Mouse (Mus musculus) kidney, postnatal 0 days (tissue): ENCODE measurements around the gene Vmn2r66. TPM values are rescaled to one million over a fixed set of nuclear protein-coding genes. Genes with fewer than 3 reads are reported as not detected.

Source experiments
- ATAC-seq: fragments of 200-750 bp; cut with Nextera tagmentation; replicated peaks from 2 replicates; pipeline ENCODE4 v1.8.0; 2017; ENCODE audit warnings: low read depth, moderate number of reproducible peaks, moderate TSS enrichment, moderate library complexity; ENCODE audit not compliant: low FRiP score
- DNase-seq: peaks from one replicate; pipeline ENCODE4 v3.0.0-alpha.2; 2016; ENCODE audit warnings: low spot score
- H3K27ac ChIP-seq: fragments of 300-500 bp; sonication (generic); 2 replicates; pipeline ENCODE4 v1.5.1; 2014; ENCODE audit warnings: mild to moderate bottlenecking
- H3K27me3 ChIP-seq: fragments of 300-500 bp; sonication (generic); 2 replicates; pipeline ENCODE4 v1.6.1; 2014; ENCODE audit warnings: low read length, mixed read lengths; ENCODE audit not compliant: insufficient read depth
- H3K36me3 ChIP-seq: fragments of 300-500 bp; sonication (generic); 2 replicates; pipeline ENCODE4 v1.6.1; 2014; ENCODE audit warnings: low read length, mixed read lengths; ENCODE audit not compliant: insufficient read depth
- H3K4me1 ChIP-seq: fragments of 300-500 bp; sonication (generic); replicated peaks from 2 replicates; pipeline ENCODE4 v1.6.1; 2014; ENCODE audit warnings: antibody characterized with exemption, low read length, mixed read lengths; ENCODE audit not compliant: insufficient read depth
- H3K4me2 ChIP-seq: fragments of 300-500 bp; sonication (generic); 2 replicates; pipeline ENCODE4 v1.6.1; 2014; ENCODE audit warnings: mild to moderate bottlenecking, low read length, moderate library complexity, mixed read lengths
- H3K4me3 ChIP-seq: fragments of 300-500 bp; sonication (generic); replicated peaks from 2 replicates; pipeline ENCODE4 v1.5.1; 2014; ENCODE audit warnings: low read depth, low read length
- H3K9ac ChIP-seq: fragments of 300-500 bp; sonication (generic); 2 replicates; pipeline ENCODE4 v1.6.1; 2014; ENCODE audit warnings: low read depth, low read length
- H3K9me3 ChIP-seq: fragments of 300-500 bp; sonication (generic); replicated peaks from 2 replicates; pipeline ENCODE4 v1.6.1; 2016; ENCODE audit warnings: low read length, inconsistent platforms, mixed read lengths
- CTCF ChIP-seq: IDR thresholded peaks from 2 replicates; pipeline ENCODE4 v1.5.1; 2016; ENCODE audit warnings: antibody characterized with exemption, low read depth, mild to moderate bottlenecking, moderate library complexity
- WGBS: fragments of 180-500 bp; shearing (Covaris S2); extraction: QIAGEN DNeasy Blood & Tissue Kit; methylation state at CpG from one replicate; pipeline ENCODE4 v1.1.7; 2014; 5-methylcytosine and 5-hydroxymethylcytosine counted together
- polyA plus RNA-seq: library from polyadenylated mRNA; unstranded; fragments of >200 nt; fragmentation: Nextera tagmentation; extraction: Ambion mirVana; gene quantifications from 2 replicates; pipeline ENCODE4 v1.2.1, GENCODE M21; 2015

The Vmn2r66 gene
- not detected in 2 replicates for polyA plus RNA-seq

- Histone ChIP-seq H3K4me3 (no peak within 1 kb of the TSS), H3K9ac (no peak within 1 kb of the TSS), H3K27ac (no peak within 1 kb of the TSS), H3K9me3 (no peaks in the 10 kb centered on the region), H3K4me1 (no peaks in the 10 kb centered on the region), H3K4me2 (no peak within 1 kb of the TSS), H3K27me3 (no peaks in the 10 kb centered on the region), H3K36me3 (no peaks in the 10 kb centered on the region)
- DNase-seq (no peak), ATAC-seq (no peak)
- no peak for TF ChIP-seq CTCF
- 87% methylated on average over 1 of the region's 1 CpGs for WGBS
These were observed at the start of gene Vmn2r66 for GRCm38 (mm10) chr7:85012168-85012567. Gene Vmn2r66 (minus strand): TSS chr7:85012268.

DNA sequence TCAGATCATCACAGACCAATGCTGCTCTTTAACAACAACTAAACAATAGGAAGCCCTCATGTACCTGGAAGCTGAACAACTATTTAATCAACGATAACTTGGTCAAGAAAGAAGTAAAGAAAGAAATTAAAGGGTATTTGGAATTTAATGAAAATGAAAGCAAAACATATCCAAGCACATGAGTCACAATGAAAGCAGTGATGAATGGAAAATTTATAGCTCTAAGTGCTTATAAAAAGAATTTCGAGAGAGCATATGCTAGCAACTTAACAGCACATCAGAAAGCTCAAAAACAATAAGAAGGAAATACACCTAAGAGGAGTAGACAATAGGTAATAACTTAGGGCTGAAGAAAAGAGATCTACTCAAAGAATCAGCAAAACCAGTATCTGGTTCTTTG, 15.4 kb downstream of the Vmn2r66 start:
- Histone ChIP-seq H3K27ac (no peak overlapping the region), H3K4me2 (no peak overlapping the region), H3K4me1 (no peaks in the 10 kb centered on the region), H3K9ac (no peak overlapping the region), H3K27me3 (no peaks in the 10 kb centered on the region), H3K36me3 (no peaks in the 10 kb centered on the region), H3K9me3 (no peaks in the 10 kb centered on the region), H3K4me3 (no peak overlapping the region)
- DNase-seq (no peak), ATAC-seq (no peak)
- no peak for TF ChIP-seq CTCF
- 71% methylated on average over 2 of the region's 2 CpGs for WGBS

DNA sequence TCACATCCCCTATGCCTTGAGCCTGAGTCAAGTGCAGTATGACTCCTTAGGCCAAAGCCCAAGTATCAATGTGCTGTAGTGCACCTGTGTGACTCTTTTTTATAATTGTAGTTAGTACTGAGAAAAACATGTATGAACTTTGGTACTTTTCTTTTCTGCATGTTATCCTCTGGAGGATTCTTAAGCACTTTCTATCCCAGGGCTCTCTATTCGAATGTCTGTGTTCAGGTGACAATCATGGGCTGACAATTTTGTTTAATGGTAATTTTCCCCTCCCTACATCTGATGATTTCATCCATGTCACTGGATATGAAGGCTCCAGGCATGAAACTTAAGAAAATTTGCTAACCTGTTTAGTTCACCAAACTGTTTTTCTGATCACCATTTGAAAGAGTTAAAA, 48.1 kb downstream of the Vmn2r66 start, which contains the start of gene Vmn2r65:
TSS of gene Vmn2r65 (minus strand) at position 101 of the 400 bp plus-strand sequence.
- Histone ChIP-seq H3K36me3 (no peaks in the 10 kb centered on the region), H3K4me2 (no peak within 1 kb of the TSS), H3K27me3 (no peaks in the 10 kb centered on the region), H3K27ac (no peak within 1 kb of the TSS), H3K9me3 (no peaks in the 10 kb centered on the region), H3K4me3 (no peak within 1 kb of the TSS), H3K4me1 (no peaks in the 10 kb centered on the region), H3K9ac (no peak within 1 kb of the TSS)
- ATAC-seq (no peak), DNase-seq (no peak)
- TF ChIP-seq CTCF: no peak
- 58% methylated on average over 1 of the region's 1 CpGs for WGBS

Other genes with a start within 250 kb of the Vmn2r66 start
- not detected in 2 replicates for gene Olfr291, start 158.7 kb downstream of the Vmn2r66 start, polyA plus RNA-seq
- gene Vmn2r65, start 48.2 kb downstream of the Vmn2r66 start, polyA plus RNA-seq: not detected in 2 replicates
- not detected in 2 replicates for gene Vmn2r67, start 143.7 kb upstream of the Vmn2r66 start, polyA plus RNA-seq
- gene Vmn2r68, start 225.5 kb upstream of the Vmn2r66 start, polyA plus RNA-seq: not detected in 2 replicates